Mouse (Mus musculus) heart, embryonic 14.5 days (tissue): Measurements from ENCODE around the gene Pirb. TPM values are rescaled to one million over a fixed set of nuclear protein-coding genes. Genes with fewer than 3 reads are reported as not detected.

Source experiments
- ATAC-seq: fragments of 200-750 bp; cut with Nextera tagmentation; 2 replicates; pipeline ENCODE4 v1.8.0; 2017; ENCODE audit warnings: low read depth, moderate TSS enrichment; ENCODE audit not compliant: insufficient number of reproducible peaks, insufficient read depth, low FRiP score
- H3K27ac ChIP-seq, 2 experiments: fragments of 200-500 bp in 1 of 2; fragments of 300-500 bp in 1 of 2; sonication (generic) in 1 of 2; replicated peaks in 1 of 2; 2 replicates each; pipeline ENCODE4 v1.5.1; 2012 to 2014; ENCODE audit warnings: low read depth in 2 of 2, low read length in 2 of 2, control low read depth in 1 of 2, mild to moderate bottlenecking in 1 of 2, mixed read lengths in 1 of 2; ENCODE audit not compliant: control insufficient read depth in 1 of 2, insufficient read depth in 1 of 2
- H3K27me3 ChIP-seq: fragments of 300-500 bp; sonication (generic); 2 replicates; pipeline ENCODE4 v1.6.1; 2014; ENCODE audit warnings: mild to moderate bottlenecking, low read length, control low read depth; ENCODE audit not compliant: control insufficient read depth, insufficient read depth
- H3K36me3 ChIP-seq: fragments of 300-500 bp; sonication (generic); 2 replicates; pipeline ENCODE4 v1.6.1; 2014; ENCODE audit warnings: mild to moderate bottlenecking, control low read depth, low read length, mixed read lengths; ENCODE audit not compliant: control insufficient read depth, insufficient read depth
- H3K4me1 ChIP-seq, 2 experiments: fragments of 200-500 bp in 1 of 2; fragments of 300-500 bp in 1 of 2; sonication (generic) in 1 of 2; 2 replicates each; pipeline ENCODE4 v1.6.1; 2012 to 2014; ENCODE audit warnings: low read length in 2 of 2, control low read depth in 1 of 2, mixed read lengths in 1 of 2; ENCODE audit not compliant: control insufficient read depth in 2 of 2, insufficient read depth in 2 of 2
- H3K4me2 ChIP-seq: fragments of 300-500 bp; sonication (generic); 2 replicates; pipeline ENCODE4 v1.6.1; 2014; ENCODE audit warnings: mild to moderate bottlenecking, low read length
- H3K4me3 ChIP-seq, 2 experiments: fragments of 200-500 bp in 1 of 2; fragments of 300-500 bp in 1 of 2; sonication (generic) in 1 of 2; 2 replicates each; pipeline ENCODE4 v1.5.1; 2012 to 2014; ENCODE audit warnings: low read length in 2 of 2, mild to moderate bottlenecking in 2 of 2, control low read depth in 1 of 2, low read depth in 1 of 2, moderate library complexity in 1 of 2; ENCODE audit not compliant: control insufficient read depth in 1 of 2, insufficient read depth in 1 of 2
- H3K9ac ChIP-seq: fragments of 300-500 bp; sonication (generic); 2 replicates; pipeline ENCODE4 v1.6.1; 2014; ENCODE audit warnings: mild to moderate bottlenecking, low read length
- H3K9me3 ChIP-seq: fragments of 300-500 bp; sonication (generic); 2 replicates; pipeline ENCODE4 v1.6.1; 2016; ENCODE audit warnings: low read length, control low read depth; ENCODE audit not compliant: control insufficient read depth
- WGBS: fragments of 180-500 bp; shearing (Covaris S2); extraction: QIAGEN DNeasy Blood & Tissue Kit; methylation state at CpG from one replicate; pipeline ENCODE4 v1.1.7; 2014; 5-methylcytosine and 5-hydroxymethylcytosine counted together
- polyA plus RNA-seq: library from polyadenylated mRNA; unstranded; fragments of >200 nt; fragmentation: Nextera tagmentation; extraction: Ambion mirVana; gene quantifications from 2 replicates; pipeline ENCODE4 v1.2.1, GENCODE M21; 2014

Gene Pirb
- polyA plus RNA-seq, 1 experiment from 2014 or later: 0.27 TPM

GRCm38 (mm10) chr7:3691919-3692318, 28.3 kb downstream of the Pirb start:
- H3K4me3 ChIP-seq: peak overlapping the region; percentile 59 to 66
- H3K36me3 ChIP-seq: peaks cover 34% of the 10 kb centered on the region
- H3K27ac ChIP-seq: 0 out of 4 replicates have a peak overlapping the region, but pooled peaks of 1 of the 2 experiments have one; percentile 98
- H3K9me3 ChIP-seq: no peaks in the 10 kb centered on the region
- no peaks in the 10 kb centered on the region for H3K27me3 ChIP-seq
- peaks cover 13 to 16% of the 10 kb centered on the region in 2 experiments for H3K4me1 ChIP-seq
- H3K4me2 ChIP-seq: peak overlapping the region; percentile 76
- peak overlapping the region; percentile 85 for H3K9ac ChIP-seq
- ATAC-seq: no peak
- 34% methylated on average over 3 of the region's 3 CpGs for WGBS

GRCm38 (mm10) chr7:3685400-3686187, 34.6 kb downstream of the Pirb start:
- H3K9ac ChIP-seq: no peak overlapping the region
- no peaks in the 10 kb centered on the region for H3K9me3 ChIP-seq
- no peak overlapping the region for H3K4me2 ChIP-seq
- H3K4me3 ChIP-seq: no peak overlapping the region
- no peaks in the 10 kb centered on the region for H3K4me1 ChIP-seq
- H3K27ac ChIP-seq: no peak overlapping the region
- H3K27me3 ChIP-seq: no peaks in the 10 kb centered on the region
- peaks cover 50% of the 10 kb centered on the region for H3K36me3 ChIP-seq
- no peak for ATAC-seq
- 88% methylated on average over 31 of the region's 31 CpGs for WGBS

- no peaks in the 10 kb centered on the region for H3K9me3 ChIP-seq
- WGBS: 88% methylated on average over 8 of the region's 8 CpGs
Observed at GRCm38 (mm10) chr7:3684698-3685097, 35.5 kb downstream of the Pirb start.

GRCm38 (mm10) chr7:3683908-3684550, 36.2 kb downstream of the Pirb start:
- Histone ChIP-seq H3K4me1 (no peaks in the 10 kb centered on the region), H3K27ac (no peak overlapping the region), H3K9ac (no peak overlapping the region), H3K27me3 (no peaks in the 10 kb centered on the region), H3K4me3 (no peak overlapping the region), H3K4me2 (no peak overlapping the region), H3K9me3 (no peaks in the 10 kb centered on the region), H3K36me3 (peaks cover 55% of the 10 kb centered on the region)
- ATAC-seq: no peak
- WGBS: 85% methylated on average over 10 of the region's 10 CpGs

More at GRCm38 (mm10) chr7:3684698-3685097, 35.5 kb downstream of the Pirb start:
- no peak overlapping the region for H3K27ac ChIP-seq
- ATAC-seq: no peak
- no peak overlapping the region for H3K9ac ChIP-seq
- peaks cover 51% of the 10 kb centered on the region for H3K36me3 ChIP-seq
- H3K4me1 ChIP-seq: no peaks in the 10 kb centered on the region
- H3K27me3 ChIP-seq: no peaks in the 10 kb centered on the region
- no peak overlapping the region for H3K4me3 ChIP-seq
- no peak overlapping the region for H3K4me2 ChIP-seq

- WGBS: 58% methylated on average over 9 of the region's 9 CpGs
- Histone ChIP-seq H3K36me3 (0 out of 2 replicates have a peak, but pooled peaks cover 9% of the 10 kb centered on the region), H3K27ac (no peak within 1 kb of the TSS), H3K4me2 (no peak within 1 kb of the TSS), H3K9ac (no peak within 1 kb of the TSS), H3K9me3 (no peaks in the 10 kb centered on the region), H3K4me3 (no peak within 1 kb of the TSS), H3K4me1 (no peaks in the 10 kb centered on the region), H3K27me3 (no peaks in the 10 kb centered on the region)
- ATAC-seq: no peak
Observed at GRCm38 (mm10) chr7:3677342-3677741, 42.8 kb downstream of the Pirb start, which contains the start of gene Tmc4. Gene Tmc4 (minus strand): TSS chr7:3677553.

- Histone ChIP-seq H3K4me3 (no peak overlapping the region), H3K9ac (no peak overlapping the region), H3K27me3 (no peaks in the 10 kb centered on the region), H3K9me3 (no peaks in the 10 kb centered on the region), H3K27ac (no peak overlapping the region), H3K36me3 (0 out of 2 replicates have a peak, but pooled peaks cover 9% of the 10 kb centered on the region), H3K4me2 (no peak overlapping the region), H3K4me1 (no peaks in the 10 kb centered on the region)
- WGBS: 84% methylated on average over 12 of the region's 12 CpGs
- ATAC-seq: no peak
Observed at GRCm38 (mm10) chr7:3676371-3676770, 43.8 kb downstream of the Pirb start.

- WGBS: 74% methylated on average over 3 of the region's 3 CpGs
- H3K4me1 ChIP-seq: no peaks in the 10 kb centered on the region
- H3K4me2 ChIP-seq: no peak overlapping the region
- H3K27me3 ChIP-seq: no peaks in the 10 kb centered on the region
- H3K9me3 ChIP-seq: no peaks in the 10 kb centered on the region
- no peak overlapping the region for H3K27ac ChIP-seq
- ATAC-seq: no peak
- no peak overlapping the region for H3K9ac ChIP-seq
- H3K4me3 ChIP-seq: no peak overlapping the region
- H3K36me3 ChIP-seq: 0 out of 2 replicates have a peak, but pooled peaks cover 5% of the 10 kb centered on the region
Observed at GRCm38 (mm10) chr7:3675228-3675548, 45.0 kb downstream of the Pirb start.
